Mouse (Mus musculus): ENCODE measurements around the gene Icmt. TPM values are rescaled to one million over a fixed set of nuclear protein-coding genes. Genes with fewer than 3 reads are reported as not detected.
A peak's percentile ranks its signal among the peaks of the same experiment; 100 is the strongest.

Icmt gene
- polyA plus RNA-seq, 1 experiment from 2014 or later: 16.9 TPM

- H3K9ac ChIP-seq (replicated peaks; ENCODE audit: low read depth): no peak within 1 kb of the TSS
- no peak within 1 kb of the TSS for H3K27ac ChIP-seq (ENCODE audit: low read length)
- no peaks in the 10 kb centered on the region for H3K36me3 ChIP-seq (ENCODE audit: insufficient read depth, low read length)
- peaks cover 35% of the 10 kb centered on the region for H3K27me3 ChIP-seq (replicated peaks; ENCODE audit: insufficient read depth, low read length)
- TF ChIP-seq CTCF (IDR thresholded peaks at IDR 0.05): no peak
- TF ChIP-seq EP300 (IDR thresholded peaks at IDR 0.05): no peak
- WGBS: under 1% methylated on average over 67 of the region's 120 CpGs
- DNase-seq (ENCODE audit: low spot score) (no peak), ATAC-seq (no peak)
- H3K9me3 ChIP-seq (ENCODE audit: low read length): no peaks in the 10 kb centered on the region
- peak within 1 kb of the TSS; percentile 78 for H3K4me2 ChIP-seq (replicated peaks; ENCODE audit: low read depth, low read length)
- no peaks in the 10 kb centered on the region for H3K4me1 ChIP-seq (ENCODE audit: insufficient read depth, low read depth, low read length)
- H3K4me3 ChIP-seq (ENCODE audit: low read depth, low read length): peak within 1 kb of the TSS; percentile 42
These were observed 41.6 kb downstream of the Icmt start, which contains the start of gene Chd5 for GRCm38 (mm10) chr4:152338419-152339292. Chd5 (plus strand) TSS chr4:152338651.

- TF ChIP-seq EP300 (IDR thresholded peaks at IDR 0.05) (no peak), CTCF (IDR thresholded peaks at IDR 0.05) (no peak)
- Histone ChIP-seq H3K4me1 (ENCODE audit: insufficient read depth, low read depth, low read length) (no peaks in the 10 kb centered on the region), H3K36me3 (ENCODE audit: insufficient read depth, low read length) (no peaks in the 10 kb centered on the region), H3K9ac (replicated peaks; ENCODE audit: low read depth) (no peak overlapping the region), H3K9me3 (ENCODE audit: low read length) (no peaks in the 10 kb centered on the region), H3K4me3 (ENCODE audit: low read depth, low read length) (peak overlapping the region; percentile 42), H3K27ac (ENCODE audit: low read length) (no peak overlapping the region), H3K4me2 (replicated peaks; ENCODE audit: low read depth, low read length) (peak overlapping the region; percentile 78), H3K27me3 (replicated peaks; ENCODE audit: insufficient read depth, low read length) (peaks cover 35% of the 10 kb centered on the region)
- ATAC-seq (0 out of 2 replicates have a peak, but pooled peaks have one; percentile 17), DNase-seq (ENCODE audit: low spot score) (no peak)
- 3% methylated on average over 10 of the region's 26 CpGs for WGBS
These were observed 42.3 kb downstream of the Icmt start for GRCm38 (mm10) chr4:152339293-152339790.

DNA sequence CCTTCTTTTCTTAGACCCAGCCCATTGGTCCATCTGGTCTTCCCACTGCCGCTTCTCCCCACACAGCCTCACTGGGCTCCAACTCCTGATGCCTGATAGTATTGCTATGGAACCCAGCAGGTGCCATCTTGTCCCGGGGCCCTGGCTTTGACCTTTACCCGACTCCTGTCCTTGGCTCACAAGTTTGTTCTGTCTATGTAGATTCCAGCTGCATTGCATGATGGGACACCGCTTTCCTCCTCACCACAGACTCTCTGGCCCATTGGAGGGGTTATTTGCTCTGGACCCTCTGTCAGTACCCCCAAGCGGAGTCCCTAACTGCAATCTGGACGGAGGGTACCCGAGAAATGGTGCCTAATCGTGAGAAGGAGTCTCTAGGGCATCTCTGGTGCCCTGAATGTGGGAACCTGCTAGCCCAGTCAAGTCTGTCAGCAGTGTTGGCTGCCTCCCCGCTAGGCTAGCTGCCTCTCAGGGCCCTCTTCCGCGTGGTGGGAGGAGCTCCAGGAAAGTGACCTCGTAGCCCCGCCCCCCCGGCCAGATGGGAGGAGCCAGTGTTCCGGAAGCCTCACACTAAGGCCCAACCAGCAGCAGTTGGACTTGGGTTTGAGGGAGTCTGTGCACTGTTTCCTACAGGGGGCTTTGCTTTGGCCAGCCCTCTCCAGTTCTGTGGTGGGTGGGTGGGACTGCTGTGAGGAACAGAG is 43.7 kb downstream of the Icmt start:
- Histone ChIP-seq H3K4me3 (ENCODE audit: low read depth, low read length) (no peak overlapping the region), H3K27me3 (replicated peaks; ENCODE audit: insufficient read depth, low read length) (peaks cover 35% of the 10 kb centered on the region), H3K27ac (ENCODE audit: low read length) (no peak overlapping the region), H3K4me2 (replicated peaks; ENCODE audit: low read depth, low read length) (no peak overlapping the region), H3K36me3 (ENCODE audit: insufficient read depth, low read length) (no peaks in the 10 kb centered on the region), H3K9me3 (ENCODE audit: low read length) (no peaks in the 10 kb centered on the region), H3K4me1 (ENCODE audit: insufficient read depth, low read depth, low read length) (no peaks in the 10 kb centered on the region), H3K9ac (replicated peaks; ENCODE audit: low read depth) (no peak overlapping the region)
- no peak for ATAC-seq
- no peak for TF ChIP-seq EP300 (IDR thresholded peaks at IDR 0.05)
- no peak for TF ChIP-seq CTCF (IDR thresholded peaks at IDR 0.05)
- no peak for DNase-seq (ENCODE audit: low spot score)
- WGBS: 39% methylated on average over 15 of the region's 15 CpGs

- no peaks in the 10 kb centered on the region for H3K4me1 ChIP-seq (ENCODE audit: insufficient read depth, low read depth, low read length)
- peak; percentile 68 for TF ChIP-seq CTCF (IDR thresholded peaks at IDR 0.05)
- no peak for TF ChIP-seq EP300 (IDR thresholded peaks at IDR 0.05)
- no peak overlapping the region for H3K9ac ChIP-seq (replicated peaks; ENCODE audit: low read depth)
- H3K4me3 ChIP-seq (ENCODE audit: low read depth, low read length): no peak overlapping the region
- no peaks in the 10 kb centered on the region for H3K9me3 ChIP-seq (ENCODE audit: low read length)
- no peak overlapping the region for H3K27ac ChIP-seq (ENCODE audit: low read length)
- H3K36me3 ChIP-seq (ENCODE audit: insufficient read depth, low read length): no peaks in the 10 kb centered on the region
- no peak overlapping the region for H3K4me2 ChIP-seq (replicated peaks; ENCODE audit: low read depth, low read length)
- WGBS: 9% methylated on average over 5 of the region's 5 CpGs
- H3K27me3 ChIP-seq (replicated peaks; ENCODE audit: insufficient read depth, low read length): peaks cover 25% of the 10 kb centered on the region
- DNase-seq (ENCODE audit: low spot score) (no peak), ATAC-seq (no peak)
These were observed 46.3 kb downstream of the Icmt start for GRCm38 (mm10) chr4:152343296-152343695.

GRCm38 (mm10) chr4:152344651-152345050 is 47.6 kb downstream of the Icmt start:
- H3K4me1 ChIP-seq (ENCODE audit: insufficient read depth, low read depth, low read length): no peaks in the 10 kb centered on the region
- ATAC-seq (no peak), DNase-seq (ENCODE audit: low spot score) (no peak)
- no peak overlapping the region for H3K4me2 ChIP-seq (replicated peaks; ENCODE audit: low read depth, low read length)
- TF ChIP-seq CTCF (IDR thresholded peaks at IDR 0.05) (no peak), EP300 (IDR thresholded peaks at IDR 0.05) (no peak)
- no peak overlapping the region for H3K27ac ChIP-seq (ENCODE audit: low read length)
- H3K27me3 ChIP-seq (replicated peaks; ENCODE audit: insufficient read depth, low read length): peaks cover 12% of the 10 kb centered on the region
- 38% methylated on average over 7 of the region's 7 CpGs for WGBS
- H3K9me3 ChIP-seq (ENCODE audit: low read length): no peaks in the 10 kb centered on the region
- H3K4me3 ChIP-seq (ENCODE audit: low read depth, low read length): no peak overlapping the region
- H3K36me3 ChIP-seq (ENCODE audit: insufficient read depth, low read length): no peaks in the 10 kb centered on the region
- no peak overlapping the region for H3K9ac ChIP-seq (replicated peaks; ENCODE audit: low read depth)
